Mouse (Mus musculus): Measurements from ENCODE around the gene Tcaim.

GRCm38 (mm10) chr9:122845621-122846020 lies 40.3 kb downstream of the Tcaim start:
- TF ChIP-seq CTCF (IDR thresholded peaks at IDR 0.05; ENCODE audit: borderline replicate concordance, insufficient read depth, low read length) (no peak), POLR2A (IDR thresholded peaks at IDR 0.05; ENCODE audit: low read depth, low read length) (no peak)
